Mouse (Mus musculus) forebrain, embryonic 15.5 days (tissue): ENCODE measurements at regions not wholly inside any gene's neighbourhood (a gene's known extent, or its start where the extent isn't known, plus 50 kb on each side); places are given as distances from the start of the nearest gene placed in this dataset.

Experiments used
- ATAC-seq: fragments of 200-750 bp; cut with Nextera tagmentation; replicated peaks from 2 replicates; pipeline ENCODE4 v1.8.0; 2017; ENCODE audit warnings: mild to moderate bottlenecking, moderate TSS enrichment, moderate library complexity
- H3K27ac ChIP-seq: fragments of 300-500 bp; sonication (generic); replicated peaks from 2 replicates; pipeline ENCODE4 v1.5.1; 2015; ENCODE audit warnings: mild to moderate bottlenecking, inconsistent platforms
- H3K27me3 ChIP-seq: fragments of 300-500 bp; sonication (generic); 2 replicates; pipeline ENCODE4 v1.6.1; 2015; ENCODE audit warnings: inconsistent platforms
- H3K36me3 ChIP-seq: fragments of 300-500 bp; sonication (generic); 2 replicates; pipeline ENCODE4 v1.6.1; 2015; ENCODE audit warnings: mild to moderate bottlenecking, inconsistent platforms
- H3K4me1 ChIP-seq: fragments of 300-500 bp; sonication (generic); 2 replicates; pipeline ENCODE4 v1.6.1; 2015; ENCODE audit warnings: inconsistent platforms
- H3K4me2 ChIP-seq: fragments of 300-500 bp; sonication (generic); replicated peaks from 2 replicates; pipeline ENCODE4 v1.6.1; 2015; ENCODE audit warnings: mild to moderate bottlenecking, inconsistent platforms
- H3K4me3 ChIP-seq: fragments of 300-500 bp; sonication (generic); 2 replicates; pipeline ENCODE4 v1.5.1; 2015; ENCODE audit warnings: mild to moderate bottlenecking, inconsistent platforms
- H3K9ac ChIP-seq: fragments of 300-500 bp; sonication (generic); replicated peaks from 2 replicates; pipeline ENCODE4 v1.6.1; 2015; ENCODE audit warnings: mild to moderate bottlenecking, inconsistent platforms
- H3K9me3 ChIP-seq: fragments of 300-500 bp; sonication (generic); 2 replicates; pipeline ENCODE4 v1.6.1; 2016; ENCODE audit warnings: inconsistent platforms
- WGBS: fragments of 180-500 bp; shearing (Covaris S2); methylation state at CpG from one replicate; pipeline ENCODE4 v1.1.7; 2015; ENCODE audit warnings: mixed read lengths; 5-methylcytosine and 5-hydroxymethylcytosine counted together

GRCm38 (mm10) chr16:47900785-47901184 is 382.7 kb upstream of the Dppa4 start:
- H3K4me2 ChIP-seq, result no peak overlapping the region
- no peak overlapping the region for H3K27ac ChIP-seq
- 87% methylated on average over 3 of the region's 3 CpGs for WGBS
- H3K27me3 ChIP-seq, result no peaks in the 10 kb centered on the region
- no peak overlapping the region for H3K9ac ChIP-seq
- H3K36me3 ChIP-seq, result no peaks in the 10 kb centered on the region
- no peaks in the 10 kb centered on the region for H3K4me1 ChIP-seq
- ATAC-seq, result no peak
- no peak overlapping the region for H3K4me3 ChIP-seq
- no peaks in the 10 kb centered on the region for H3K9me3 ChIP-seq

- no peaks in the 10 kb centered on the region for H3K9me3 ChIP-seq
- no peak overlapping the region for H3K4me3 ChIP-seq
- no peaks in the 10 kb centered on the region for H3K4me1 ChIP-seq
- 48% methylated on average over 2 of the region's 2 CpGs for WGBS
- no peak overlapping the region for H3K9ac ChIP-seq
- no peaks in the 10 kb centered on the region for H3K27me3 ChIP-seq
- H3K4me2 ChIP-seq, result no peak overlapping the region
- no peak overlapping the region for H3K27ac ChIP-seq
- no peaks in the 10 kb centered on the region for H3K36me3 ChIP-seq
- peak; percentile 53; the same call in 1 of the 2 replicates for ATAC-seq
Observed at GRCm38 (mm10) chr16:47938000-47938399, 345.5 kb upstream of the Dppa4 start.
